Mouse (Mus musculus) ES-E14 (cell line): ENCODE measurements around the gene Vgf.

Experiments used
- CHD2 ChIP-seq: IDR thresholded peaks from 2 replicates; pipeline ENCODE4 v1.6.1; 2014; ENCODE audit warnings: mild to moderate bottlenecking, low read depth, low read length, inconsistent platforms
- HCFC1 ChIP-seq: IDR thresholded peaks from 2 replicates; pipeline ENCODE4 v1.6.1; 2012; ENCODE audit warnings: low read length, inconsistent platforms, borderline replicate concordance; ENCODE audit not compliant: insufficient read depth
- MAFK ChIP-seq: IDR thresholded peaks from 2 replicates; pipeline ENCODE4 v1.6.1; 2014; ENCODE audit warnings: mild to moderate bottlenecking, low read depth, low read length, inconsistent platforms; ENCODE audit not compliant: insufficient read depth
- ZC3H11A ChIP-seq: IDR thresholded peaks from 2 replicates; pipeline ENCODE4 v1.6.1; 2012; ENCODE audit warnings: low read depth, mild to moderate bottlenecking, inconsistent platforms, low read length, borderline replicate concordance
- ZNF384 ChIP-seq: IDR thresholded peaks from 2 replicates; pipeline ENCODE4 v1.6.1; 2012; ENCODE audit warnings: low read depth, low read length, inconsistent platforms

DNA sequence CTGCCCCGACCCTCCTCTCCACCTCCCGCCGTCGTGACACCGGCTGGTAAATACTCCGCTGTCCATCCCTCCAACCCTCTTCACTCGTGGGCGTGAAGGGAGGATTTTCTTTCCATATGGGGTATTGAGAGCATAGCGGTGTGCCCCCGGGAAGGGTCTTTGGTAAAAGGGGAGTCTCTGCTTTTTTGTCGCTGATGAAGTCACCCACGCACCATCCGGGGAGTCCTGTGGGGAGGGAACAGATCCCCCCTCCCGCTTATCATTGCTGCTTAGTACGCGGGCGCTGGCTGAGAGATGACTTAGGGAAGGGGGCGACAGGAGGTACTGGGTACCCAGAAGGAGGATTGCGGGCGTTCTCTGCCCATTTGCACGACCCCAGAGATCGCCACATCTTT, 4.2 kb downstream of the Vgf start:
- TF ChIP-seq ZNF384: no peak
- no peak for TF ChIP-seq CHD2
- no peak for TF ChIP-seq HCFC1
- TF ChIP-seq ZC3H11A: no peak
- no peak for TF ChIP-seq MAFK
